Mouse (Mus musculus) embryonic fibroblast, embryonic 13.5 days (primary cell): Measurements from ENCODE around the gene Mdfi. TPM values are rescaled to one million over a fixed set of nuclear protein-coding genes. Genes with fewer than 3 reads are reported as not detected.
A peak's percentile ranks its signal among the peaks of the same experiment; 100 is the strongest.

ENCODE experiments used
- H3K27ac ChIP-seq: 2 replicates; pipeline ENCODE4 v1.5.1; 2012; ENCODE audit warnings: low read length, control low read depth, inconsistent platforms; ENCODE audit not compliant: insufficient read depth
- H3K4me1 ChIP-seq: 2 replicates; pipeline ENCODE4 v1.6.1; 2011; ENCODE audit warnings: low read length; ENCODE audit not compliant: control insufficient read depth, insufficient read depth
- H3K4me3 ChIP-seq: 2 replicates; pipeline ENCODE4 v1.5.1; 2011; ENCODE audit warnings: mild to moderate bottlenecking, control low read depth, low read length; ENCODE audit not compliant: insufficient read depth
- CTCF ChIP-seq: IDR thresholded peaks from 2 replicates; pipeline ENCODE4 v1.5.1; 2011; ENCODE audit warnings: mild to moderate bottlenecking, control low read depth, low read length, moderate library complexity, borderline replicate concordance; ENCODE audit not compliant: insufficient read depth
- POLR2A ChIP-seq: IDR thresholded peaks from 2 replicates; pipeline ENCODE4 v1.6.1; 2011; ENCODE audit warnings: low read depth, mild to moderate bottlenecking, control low read depth, low read length, moderate library complexity
- polyA plus RNA-seq: library from polyadenylated mRNA; stranded (reverse); fragments of >200 nt; gene quantifications from 2 replicates; pipeline ENCODE4 v1.2.4, GENCODE M21; 2011; ENCODE audit warnings: low read depth; ENCODE audit not compliant: missing spikeins, insufficient read length

Gene Mdfi
- polyA plus RNA-seq, 1 experiment, result 13.7 TPM

- no peak for TF ChIP-seq CTCF
- no peak for TF ChIP-seq POLR2A
- Histone ChIP-seq H3K4me3 (0 out of 2 replicates have a peak overlapping the region, but pooled peaks have one; percentile 60), H3K4me1 (no peaks in the 10 kb centered on the region), H3K27ac (no peak overlapping the region)
Measured at GRCm38 (mm10) chr17:47831772-47832171, 2.7 kb downstream of the Mdfi start.

DNA sequence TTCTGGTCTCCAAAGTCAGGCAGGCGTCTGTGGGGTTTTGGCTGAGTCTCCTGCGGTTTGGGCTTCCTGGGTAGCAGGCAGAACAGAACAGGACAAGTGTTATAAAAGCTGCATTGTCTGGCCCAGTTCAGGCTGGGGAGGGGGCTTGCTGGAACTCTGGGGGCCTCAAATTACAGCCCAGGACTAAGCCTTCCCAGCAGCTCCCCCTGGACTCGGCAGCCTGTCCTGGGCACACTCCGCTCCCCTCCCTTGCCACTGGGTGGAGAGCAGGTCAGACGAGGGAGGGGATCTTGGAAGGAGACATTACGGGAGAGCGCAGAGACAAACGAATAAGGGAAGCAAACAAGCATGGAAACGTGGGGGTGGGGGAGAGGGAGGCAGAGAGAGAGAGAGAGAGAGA, 3.3 kb downstream of the Mdfi start:
- no peak overlapping the region for H3K4me3 ChIP-seq
- H3K4me1 ChIP-seq, result no peaks in the 10 kb centered on the region
- no peak for TF ChIP-seq POLR2A
- no peak for TF ChIP-seq CTCF
- H3K27ac ChIP-seq, result no peak overlapping the region

DNA sequence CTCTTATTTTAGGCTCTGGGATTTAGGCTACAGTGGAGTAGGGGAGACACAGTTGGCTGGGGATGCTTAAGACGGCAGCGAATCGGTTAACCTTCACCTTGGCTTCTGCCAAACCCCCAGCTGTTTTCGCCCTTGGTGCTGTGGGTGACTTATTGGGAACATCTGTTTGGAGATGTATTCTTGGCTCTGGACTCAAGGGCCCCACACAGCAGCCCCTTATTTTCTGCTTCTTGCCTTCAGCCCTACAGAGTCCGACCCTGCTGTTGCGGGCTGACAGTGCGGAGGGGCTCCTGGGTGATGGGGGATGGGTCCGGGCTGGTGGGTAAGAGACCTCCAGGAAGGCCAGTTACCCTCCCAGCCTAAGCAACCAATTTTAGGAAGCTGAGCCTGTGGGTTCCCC, 13.2 kb downstream of the Mdfi start:
- TF ChIP-seq CTCF, result no peak
- TF ChIP-seq POLR2A, result no peak
- Histone ChIP-seq H3K27ac (no peak overlapping the region), H3K4me1 (no peaks in the 10 kb centered on the region), H3K4me3 (no peak overlapping the region)

GRCm38 (mm10) chr17:47818038-47818725, 16.3 kb downstream of the Mdfi start:
- Histone ChIP-seq H3K4me3 (no peak overlapping the region), H3K4me1 (no peaks in the 10 kb centered on the region), H3K27ac (no peak overlapping the region)
- TF ChIP-seq POLR2A (no peak), CTCF (no peak)

GRCm38 (mm10) chr17:47815446-47815845, 19.0 kb downstream of the Mdfi start:
- H3K4me1 ChIP-seq, result no peaks in the 10 kb centered on the region
- no peak overlapping the region for H3K27ac ChIP-seq
- no peak for TF ChIP-seq CTCF
- TF ChIP-seq POLR2A, result no peak
- H3K4me3 ChIP-seq, result no peak overlapping the region

GRCm38 (mm10) chr17:47814496-47814895, 20.0 kb downstream of the Mdfi start:
- TF ChIP-seq POLR2A, result no peak
- TF ChIP-seq CTCF, result no peak
- no peak overlapping the region for H3K4me3 ChIP-seq
- no peaks in the 10 kb centered on the region for H3K4me1 ChIP-seq
- H3K27ac ChIP-seq, result no peak overlapping the region

- Histone ChIP-seq H3K27ac (no peak overlapping the region), H3K4me3 (no peak overlapping the region), H3K4me1 (no peaks in the 10 kb centered on the region)
- TF ChIP-seq POLR2A (no peak), CTCF (no peak)
Measured at GRCm38 (mm10) chr17:47813616-47814015, 20.9 kb downstream of the Mdfi start.

DNA sequence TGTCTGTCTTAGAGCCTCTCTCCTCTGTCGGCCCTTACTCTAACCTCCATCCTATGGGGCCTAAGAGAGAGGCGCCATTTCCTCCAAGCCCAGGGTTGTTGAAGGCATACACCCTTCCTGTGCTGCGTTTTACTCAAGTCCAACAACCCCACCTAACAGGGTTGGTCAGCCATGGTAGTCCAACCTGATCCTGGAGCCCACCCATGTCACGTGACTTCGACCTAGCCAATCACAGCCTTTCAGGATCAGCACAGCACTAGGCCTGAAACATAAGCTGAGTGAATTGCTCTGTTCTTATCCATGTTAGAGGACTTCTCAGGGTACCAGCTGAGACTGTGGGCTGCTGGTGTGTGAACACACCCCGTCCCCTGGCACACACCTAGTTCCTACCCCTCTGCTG, 22.3 kb downstream of the Mdfi start:
- no peak overlapping the region for H3K27ac ChIP-seq
- H3K4me3 ChIP-seq, result no peak overlapping the region
- TF ChIP-seq POLR2A (no peak), CTCF (no peak)
- H3K4me1 ChIP-seq, result no peaks in the 10 kb centered on the region

DNA sequence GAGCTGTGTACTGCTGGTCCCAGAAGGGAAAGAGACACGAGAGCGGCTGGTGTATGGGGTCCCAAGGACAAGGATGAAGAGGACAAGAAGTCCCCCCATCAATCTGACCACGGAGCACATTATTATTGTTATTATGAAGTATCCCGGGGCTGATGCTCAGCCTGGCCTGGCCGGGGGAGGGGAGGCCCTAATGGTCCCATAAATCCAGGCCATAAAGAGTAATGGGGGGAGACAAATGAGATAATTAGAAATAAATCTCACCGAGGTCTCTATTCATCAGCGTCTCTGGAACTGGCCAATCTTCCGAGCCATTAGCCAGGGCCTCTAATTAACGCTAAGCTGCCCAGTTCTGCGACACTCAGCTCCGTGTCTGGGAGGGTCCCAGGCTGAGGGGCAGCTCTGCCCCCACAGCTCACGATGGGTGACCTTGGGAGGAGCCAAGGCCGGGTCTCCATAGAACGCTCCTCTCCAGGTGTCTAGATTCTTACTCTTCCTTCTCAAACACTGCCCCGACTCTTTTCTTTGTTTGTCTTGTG, 23.2 kb downstream of the Mdfi start:
- Histone ChIP-seq H3K27ac (no peak overlapping the region), H3K4me1 (no peaks in the 10 kb centered on the region), H3K4me3 (no peak overlapping the region)
- TF ChIP-seq POLR2A (no peak), CTCF (no peak)

DNA sequence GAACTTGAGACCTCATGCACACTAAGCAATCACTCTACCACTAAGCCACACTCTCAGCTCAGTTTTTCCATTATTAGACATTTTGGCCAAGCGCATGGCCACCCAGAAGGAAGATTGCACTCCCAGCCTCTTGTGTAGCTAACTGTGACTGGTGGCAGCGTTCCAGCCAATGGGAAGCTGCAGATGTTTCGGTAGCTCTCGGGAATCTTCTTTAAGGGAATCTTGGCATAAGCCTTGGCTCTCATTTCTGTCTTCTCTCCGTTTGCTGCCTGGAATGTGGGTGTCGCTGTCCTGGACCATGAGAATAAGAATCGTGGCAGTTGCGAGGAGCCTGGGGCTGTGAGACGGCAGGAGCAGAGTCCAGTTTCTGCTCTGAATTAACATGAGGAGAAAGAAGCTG, 28.3 kb downstream of the Mdfi start:
- H3K27ac ChIP-seq, result no peak overlapping the region
- TF ChIP-seq POLR2A (no peak), CTCF (no peak)

More for the DNA sequence above, 28.3 kb downstream of the Mdfi start:
- H3K4me1 ChIP-seq, result no peaks in the 10 kb centered on the region
- H3K4me3 ChIP-seq, result no peak overlapping the region
